Mouse (Mus musculus): ENCODE measurements around the gene Ms4a6c. TPM values are rescaled to one million over a fixed set of nuclear protein-coding genes. Genes with fewer than 3 reads are reported as not detected.
"Not testable (repeated sequence)": the region's sequence is repeated elsewhere in the genome, so short reads cannot be mapped to it uniquely, and the experiment has no call there.

Ms4a6c gene
- polyA plus RNA-seq (2012; rRNA removed): 0.25 and 0.32 TPM in 2 replicates

DNA sequence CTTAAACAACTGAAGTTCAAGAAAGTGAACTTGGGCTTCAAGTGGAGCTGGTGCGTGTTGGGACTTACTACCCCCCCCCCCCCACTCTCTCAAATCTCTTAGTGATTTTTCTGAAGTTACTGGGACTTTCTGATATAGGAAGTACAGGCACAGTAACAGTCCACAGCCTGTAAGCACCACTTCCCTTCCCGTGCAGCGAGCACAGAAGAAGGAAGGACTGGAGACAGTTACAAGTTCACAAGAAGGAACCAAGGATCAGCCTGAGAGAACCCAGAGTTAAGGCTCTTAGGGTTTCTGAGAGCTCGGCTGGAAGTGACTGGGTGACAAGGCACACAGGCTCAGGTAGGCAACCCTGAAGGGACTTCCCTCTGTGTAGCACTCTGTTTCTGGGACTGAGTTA is at the start of gene Ms4a6c:
TSS of gene Ms4a6c (plus strand) at position 152 of the 400 bp plus-strand sequence.
- WGBS: 81% methylated on average over 4 of the region's 4 CpGs
- H3K27ac ChIP-seq (ENCODE audit: insufficient read depth, low read length); H3K4me3 ChIP-seq (replicated peaks; ENCODE audit: insufficient read depth, low read depth, low read length); H3K4me1 ChIP-seq (ENCODE audit: control insufficient read depth, insufficient read depth, low read length); DNase-seq; H3K27me3 ChIP-seq (ENCODE audit: control insufficient read depth, insufficient read depth, low read length): not testable (repeated sequence)

DNA sequence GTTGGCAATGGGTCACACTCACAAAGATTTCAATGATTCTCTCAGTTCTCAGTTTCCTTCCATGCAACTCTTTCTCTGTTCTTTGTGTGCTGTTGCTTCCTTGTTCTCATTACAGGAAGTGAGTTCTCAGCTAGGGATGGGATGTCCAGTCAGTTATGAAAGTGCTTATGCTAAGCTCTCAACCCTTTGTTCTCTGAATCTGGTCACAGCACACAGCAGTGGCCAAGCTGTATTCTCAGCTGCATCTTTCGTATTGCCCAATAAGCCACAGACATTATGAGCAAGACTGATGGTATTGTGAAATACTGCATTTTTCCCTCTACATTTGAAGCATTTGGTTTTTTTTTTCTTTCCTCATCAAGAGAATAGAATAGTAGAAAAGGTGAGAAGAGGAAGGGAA is 38.0 kb upstream of the Ms4a6c start:
- not testable (repeated sequence) for H3K4me1 ChIP-seq (ENCODE audit: control insufficient read depth, insufficient read depth, low read length); DNase-seq; H3K27ac ChIP-seq (ENCODE audit: insufficient read depth, low read length); H3K4me3 ChIP-seq (replicated peaks; ENCODE audit: insufficient read depth, low read depth, low read length); H3K27me3 ChIP-seq (ENCODE audit: control insufficient read depth, insufficient read depth, low read length)
- 85% methylated on average over 1 of the region's 1 CpGs for WGBS

DNA sequence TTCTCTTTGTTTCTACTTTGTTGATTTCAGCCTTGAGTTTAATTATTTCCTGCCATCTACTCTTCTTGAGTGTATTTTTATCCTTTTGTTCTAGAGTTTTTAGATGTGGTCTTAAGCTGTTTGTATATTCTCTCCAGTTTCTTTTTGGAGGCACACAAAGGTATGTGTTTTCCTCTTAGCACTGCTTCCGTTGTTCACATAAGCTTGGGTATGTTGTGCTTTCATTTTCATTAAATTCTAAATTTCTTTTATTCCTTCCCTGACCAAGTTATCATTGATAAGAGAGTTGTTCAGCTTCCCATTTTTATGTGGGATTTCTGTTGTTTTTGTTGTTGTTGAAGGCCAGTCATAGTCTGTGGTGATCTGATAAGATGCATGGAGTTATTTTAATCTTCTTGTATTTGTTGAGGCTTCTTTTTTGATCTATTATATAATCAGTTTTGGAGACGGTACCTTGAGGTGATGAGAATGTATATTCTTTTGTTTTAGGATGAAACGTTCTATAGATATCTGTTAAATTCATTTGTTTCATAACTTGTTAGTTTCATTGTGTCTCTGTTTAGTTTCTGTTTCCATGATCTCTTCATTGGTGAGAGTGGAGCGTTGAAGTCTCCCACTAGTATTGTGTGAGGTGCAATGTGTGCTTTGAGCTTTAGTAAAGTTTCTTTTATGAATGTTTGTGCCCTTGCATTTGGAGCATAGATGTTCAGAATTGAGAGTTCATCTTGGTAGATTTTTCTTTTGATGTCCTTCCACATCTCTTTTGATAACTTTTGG is 33.9 kb upstream of the Ms4a6c start:
- WGBS: 85% methylated on average over 4 of the region's 4 CpGs
- TF ChIP-seq POLR2A (IDR thresholded peaks at IDR 0.05; ENCODE audit: borderline replicate concordance, insufficient read depth, low read length): no peak
- TF ChIP-seq CTCF (IDR thresholded peaks at IDR 0.05; ENCODE audit: borderline replicate concordance, insufficient read depth, low read depth, low read length): no peak

DNA sequence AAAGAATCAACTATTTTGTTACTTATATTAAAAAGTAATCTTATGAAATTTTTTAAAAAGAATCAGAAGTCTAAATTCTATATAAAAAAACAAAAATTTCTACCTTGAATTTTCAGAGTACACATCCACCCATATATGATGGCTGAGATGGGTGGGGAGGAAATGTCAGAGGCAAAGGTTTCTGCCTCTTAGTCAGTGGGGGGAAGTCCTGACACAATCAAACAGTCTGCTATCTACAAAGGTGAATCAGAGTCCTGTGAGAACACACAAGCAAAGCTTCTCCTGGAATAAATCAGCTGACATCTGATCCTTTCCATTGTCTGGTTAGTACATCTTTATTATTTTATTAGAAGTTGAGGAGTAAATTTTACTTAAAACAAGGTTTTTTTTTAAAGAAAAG is 25.8 kb upstream of the Ms4a6c start, which contains the start of gene Ms4a4b:
TSS of gene Ms4a4b (plus strand) at position 216 of the 400 bp plus-strand sequence.
- Histone ChIP-seq H3K27me3 (ENCODE audit: control insufficient read depth, insufficient read depth, low read length) (no peaks in the 10 kb centered on the region), H3K27ac (ENCODE audit: insufficient read depth, low read length) (no peak within 1 kb of the TSS)
- no peak for DNase-seq

More for the DNA sequence above, 33.9 kb upstream of the Ms4a6c start:
- Histone ChIP-seq H3K4me3 (replicated peaks; ENCODE audit: insufficient read depth, low read depth, low read length) (no peak overlapping the region), H3K27ac (ENCODE audit: insufficient read depth, low read length) (no peak overlapping the region), H3K27me3 (ENCODE audit: control insufficient read depth, insufficient read depth, low read length) (no peaks in the 10 kb centered on the region), H3K4me1 (ENCODE audit: control insufficient read depth, insufficient read depth, low read length) (no peaks in the 10 kb centered on the region)
- no peak for DNase-seq

DNA sequence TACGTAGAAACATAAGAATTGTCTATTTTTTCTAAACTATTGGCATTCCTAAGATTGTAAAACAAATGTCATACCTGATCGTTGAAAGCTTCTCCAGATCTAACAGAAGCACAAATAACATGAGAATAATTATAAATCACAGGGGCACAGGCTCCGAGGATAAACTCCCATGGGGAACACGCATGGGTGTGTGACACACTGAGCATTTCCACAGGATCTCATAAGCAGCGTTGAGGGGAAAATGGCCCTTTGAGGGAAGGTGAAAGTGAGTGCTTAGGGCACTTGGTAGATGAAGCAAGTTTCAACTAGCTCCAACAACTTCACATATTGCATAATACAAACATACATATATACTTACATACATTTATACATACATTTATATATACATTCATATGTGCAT is 25.2 kb upstream of the Ms4a6c start:
- H3K4me3 ChIP-seq (replicated peaks; ENCODE audit: insufficient read depth, low read depth, low read length): no peak overlapping the region
- no peak for DNase-seq

More for the DNA sequence above, 25.8 kb upstream of the Ms4a6c start, which contains the start of gene Ms4a4b:
- H3K4me1 ChIP-seq (ENCODE audit: control insufficient read depth, insufficient read depth, low read length): no peaks in the 10 kb centered on the region
- H3K4me3 ChIP-seq (replicated peaks; ENCODE audit: insufficient read depth, low read depth, low read length): no peak within 1 kb of the TSS
- TF ChIP-seq POLR2A (IDR thresholded peaks at IDR 0.05; ENCODE audit: borderline replicate concordance, insufficient read depth, low read length): no peak
- TF ChIP-seq CTCF (IDR thresholded peaks at IDR 0.05; ENCODE audit: borderline replicate concordance, insufficient read depth, low read depth, low read length): no peak

DNA sequence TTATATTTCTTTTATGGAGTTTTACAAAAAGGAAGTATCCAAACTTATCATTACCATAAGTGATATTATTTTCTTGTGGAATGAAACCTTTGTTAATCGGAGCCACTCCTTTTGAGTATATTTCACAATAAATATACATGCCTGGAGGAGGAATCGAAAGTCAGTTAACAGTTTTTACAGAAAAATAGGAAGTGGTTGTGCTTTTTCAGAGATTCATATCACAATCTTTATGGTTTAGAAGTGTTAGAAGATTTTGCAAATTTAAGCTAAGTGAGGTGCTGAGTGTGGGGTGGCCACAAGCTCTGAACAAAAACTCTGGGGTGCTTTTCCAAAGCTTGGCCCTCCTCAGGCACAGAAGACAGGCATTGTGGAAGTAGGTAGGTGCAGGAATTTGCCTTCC is 21.9 kb upstream of the Ms4a6c start:
- H3K4me1 ChIP-seq (ENCODE audit: control insufficient read depth, insufficient read depth, low read length): no peaks in the 10 kb centered on the region
- H3K4me3 ChIP-seq (replicated peaks; ENCODE audit: insufficient read depth, low read depth, low read length): no peak overlapping the region
- no peaks in the 10 kb centered on the region for H3K27me3 ChIP-seq (ENCODE audit: control insufficient read depth, insufficient read depth, low read length)
- no peak overlapping the region for H3K27ac ChIP-seq (ENCODE audit: insufficient read depth, low read length)
- no peak for DNase-seq
- no peak for TF ChIP-seq CTCF (IDR thresholded peaks at IDR 0.05; ENCODE audit: borderline replicate concordance, insufficient read depth, low read depth, low read length)
- no peak for TF ChIP-seq POLR2A (IDR thresholded peaks at IDR 0.05; ENCODE audit: borderline replicate concordance, insufficient read depth, low read length)
- WGBS: 88% methylated on average over 2 of the region's 2 CpGs

More for the DNA sequence above, 25.2 kb upstream of the Ms4a6c start:
- H3K27me3 ChIP-seq (ENCODE audit: control insufficient read depth, insufficient read depth, low read length): no peaks in the 10 kb centered on the region
- no peak for TF ChIP-seq POLR2A (IDR thresholded peaks at IDR 0.05; ENCODE audit: borderline replicate concordance, insufficient read depth, low read length)
- no peak for TF ChIP-seq CTCF (IDR thresholded peaks at IDR 0.05; ENCODE audit: borderline replicate concordance, insufficient read depth, low read depth, low read length)
- H3K27ac ChIP-seq (ENCODE audit: insufficient read depth, low read length): no peak overlapping the region
- H3K4me1 ChIP-seq (ENCODE audit: control insufficient read depth, insufficient read depth, low read length): no peaks in the 10 kb centered on the region
- WGBS: 86% methylated on average over 5 of the region's 5 CpGs

DNA sequence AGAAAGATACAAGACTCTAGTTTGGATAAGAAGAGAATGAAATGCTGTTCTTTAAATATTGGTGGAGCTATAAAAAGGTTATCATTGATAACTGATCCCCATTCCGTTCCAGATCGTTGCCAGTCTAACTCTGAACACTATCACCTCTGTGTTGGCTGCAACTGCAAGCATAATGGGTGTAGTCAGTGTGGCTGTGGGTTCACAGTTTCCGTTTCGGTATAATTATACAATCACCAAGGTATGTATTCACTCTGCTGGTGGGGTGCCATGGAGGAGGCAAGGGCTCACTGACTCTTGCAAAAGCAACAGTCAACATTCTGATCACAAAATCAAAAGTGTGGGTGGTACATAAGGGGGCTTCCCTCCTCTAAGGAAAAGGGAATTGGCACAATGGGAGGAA is 10.1 kb upstream of the Ms4a6c start:
- not testable (repeated sequence) for H3K4me1 ChIP-seq (ENCODE audit: control insufficient read depth, insufficient read depth, low read length); DNase-seq; H3K27ac ChIP-seq (ENCODE audit: insufficient read depth, low read length); H3K4me3 ChIP-seq (replicated peaks; ENCODE audit: insufficient read depth, low read depth, low read length); H3K27me3 ChIP-seq (ENCODE audit: control insufficient read depth, insufficient read depth, low read length)
- 52% methylated on average over 4 of the region's 4 CpGs for WGBS

DNA sequence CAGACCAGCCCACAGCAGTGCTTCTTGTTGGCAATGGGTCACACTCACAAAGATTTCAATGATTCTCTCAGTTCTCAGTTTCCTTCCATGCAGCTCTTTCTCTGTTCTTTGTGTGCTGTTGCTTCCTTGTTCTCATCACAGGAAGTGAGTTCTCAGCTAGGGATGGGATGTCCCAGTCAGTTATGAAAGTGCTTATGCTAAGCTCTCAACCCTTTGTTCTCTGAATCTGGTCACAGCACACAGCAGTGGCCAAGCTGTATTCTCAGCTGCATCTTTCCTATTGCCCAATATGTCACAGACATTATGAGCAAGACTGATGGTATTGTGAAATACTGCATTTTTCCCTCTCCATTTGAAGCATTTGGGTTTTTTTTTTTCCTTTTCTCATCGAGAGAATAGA is 4.4 kb upstream of the Ms4a6c start:
- not testable (repeated sequence) for H3K4me1 ChIP-seq (ENCODE audit: control insufficient read depth, insufficient read depth, low read length); H3K27ac ChIP-seq (ENCODE audit: insufficient read depth, low read length); H3K4me3 ChIP-seq (replicated peaks; ENCODE audit: insufficient read depth, low read depth, low read length); H3K27me3 ChIP-seq (ENCODE audit: control insufficient read depth, insufficient read depth, low read length); DNase-seq
- WGBS: 40% methylated on average over 1 of the region's 1 CpGs

DNA sequence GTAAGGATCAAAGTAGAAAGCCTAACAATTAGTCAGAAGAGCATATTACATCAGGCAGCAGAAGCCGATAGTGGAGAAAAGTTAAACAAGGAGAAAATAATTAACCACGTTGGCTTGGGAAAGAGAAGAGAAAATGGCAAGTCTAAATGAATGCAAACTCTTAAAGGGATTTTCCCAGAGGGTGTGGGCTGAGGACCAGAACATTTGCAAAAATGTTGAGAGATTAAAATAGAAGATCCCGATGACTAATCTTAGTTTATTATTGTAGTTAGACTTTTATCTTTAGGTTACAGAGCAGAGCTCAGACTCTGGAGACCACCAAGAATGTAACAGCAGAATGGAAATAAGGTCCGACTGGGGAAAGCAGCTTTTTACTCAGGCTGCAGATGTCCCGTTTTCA is 2.7 kb upstream of the Ms4a6c start:
- H3K4me3 ChIP-seq (replicated peaks; ENCODE audit: insufficient read depth, low read depth, low read length): no peak overlapping the region
- no peaks in the 10 kb centered on the region for H3K27me3 ChIP-seq (ENCODE audit: control insufficient read depth, insufficient read depth, low read length)
- no peak for DNase-seq
- no peaks in the 10 kb centered on the region for H3K4me1 ChIP-seq (ENCODE audit: control insufficient read depth, insufficient read depth, low read length)
- WGBS: 84% methylated on average over 5 of the region's 5 CpGs
- no peak overlapping the region for H3K27ac ChIP-seq (ENCODE audit: insufficient read depth, low read length)
- TF ChIP-seq POLR2A (IDR thresholded peaks at IDR 0.05; ENCODE audit: borderline replicate concordance, insufficient read depth, low read length) (no peak), CTCF (IDR thresholded peaks at IDR 0.05; ENCODE audit: borderline replicate concordance, insufficient read depth, low read depth, low read length) (no peak)

DNA sequence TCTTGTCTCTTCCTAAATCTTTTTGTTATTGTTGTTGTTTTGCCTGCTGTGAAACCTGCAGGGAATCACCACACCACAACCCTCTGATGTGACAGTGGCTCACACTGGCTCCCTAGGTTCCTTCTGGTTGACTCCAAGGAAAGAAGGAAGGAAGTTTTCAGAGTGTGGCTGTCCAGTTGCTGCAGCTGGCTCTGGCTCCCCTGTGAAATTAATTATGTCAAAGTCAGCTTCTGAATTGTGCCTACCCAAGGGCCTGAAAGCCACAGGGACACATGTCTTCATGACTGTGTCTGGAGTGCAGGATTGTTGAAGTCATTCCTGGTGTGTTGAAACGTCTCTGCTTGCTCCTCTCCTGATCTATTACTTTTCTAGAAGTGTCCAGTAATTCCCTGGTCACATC is 805 bp upstream of the Ms4a6c start:
- 46% methylated on average over 1 of the region's 1 CpGs for WGBS
- H3K27me3 ChIP-seq (ENCODE audit: control insufficient read depth, insufficient read depth, low read length); H3K4me1 ChIP-seq (ENCODE audit: control insufficient read depth, insufficient read depth, low read length); H3K27ac ChIP-seq (ENCODE audit: insufficient read depth, low read length); DNase-seq; H3K4me3 ChIP-seq (replicated peaks; ENCODE audit: insufficient read depth, low read depth, low read length): not testable (repeated sequence)

All from cerebellum, adult 2 months (tissue).